Mouse (Mus musculus): ENCODE data around the gene Sae1.

- TF ChIP-seq CTCF (IDR thresholded peaks at IDR 0.05; ENCODE audit: extremely low read depth, insufficient read depth, low read length), result no peak
- no peak for TF ChIP-seq POLR2A (IDR thresholded peaks at IDR 0.05; ENCODE audit: extremely low read depth, insufficient read depth, low read length)
These were observed 19.4 kb upstream of the Sae1 start for GRCm38 (mm10) chr7:16406978-16407377.

Measured in cortical plate, adult 2 months (tissue).